Mouse (Mus musculus) thymus, adult 2 months (tissue): ENCODE measurements around the gene Fam219b. TPM values are rescaled to one million over a fixed set of nuclear protein-coding genes. Genes with fewer than 3 reads are reported as not detected.

Experiments
- DNase-seq: peaks from one replicate; pipeline ENCODE4 v3.0.0; 2021
- H3K27ac ChIP-seq: fragments of 200-500 bp; 2 replicates; pipeline ENCODE4 v1.5.1; 2012; ENCODE audit warnings: low read length, control low read depth; ENCODE audit not compliant: control insufficient read depth, insufficient read depth
- H3K27me3 ChIP-seq: fragments of 200-500 bp; 2 replicates; pipeline ENCODE4 v1.6.1; 2012; ENCODE audit warnings: mild to moderate bottlenecking, low read length, moderate library complexity, mixed read lengths; ENCODE audit not compliant: control insufficient read depth, insufficient read depth
- H3K36me3 ChIP-seq: fragments of 200-500 bp; 2 replicates; pipeline ENCODE4 v1.6.1; 2012; ENCODE audit warnings: mild to moderate bottlenecking, low read length, moderate library complexity; ENCODE audit not compliant: control insufficient read depth, insufficient read depth
- H3K4me1 ChIP-seq: fragments of 200-500 bp; replicated peaks from 2 replicates; pipeline ENCODE4 v1.6.1; 2012; ENCODE audit warnings: low read length; ENCODE audit not compliant: control insufficient read depth, insufficient read depth
- H3K4me3 ChIP-seq: fragments of 200-500 bp; 2 replicates; pipeline ENCODE4 v1.5.1; 2012; ENCODE audit warnings: mild to moderate bottlenecking, low read length, control low read depth, moderate library complexity; ENCODE audit not compliant: control insufficient read depth, insufficient read depth
- CTCF ChIP-seq: fragments of 200-500 bp; IDR thresholded peaks from 2 replicates; pipeline ENCODE4 v1.5.1; 2012; ENCODE audit warnings: mild to moderate bottlenecking, control low read depth, low read length, moderate library complexity, borderline replicate concordance; ENCODE audit not compliant: control insufficient read depth, poor library complexity, insufficient read depth; ENCODE audit errors: extremely low read depth
- POLR2A ChIP-seq: fragments of 200-500 bp; IDR thresholded peaks from 2 replicates; pipeline ENCODE4 v1.6.1; 2012; ENCODE audit warnings: mild to moderate bottlenecking, low read length, control low read depth, moderate library complexity; ENCODE audit not compliant: control insufficient read depth, poor library complexity, insufficient read depth; ENCODE audit errors: extremely low read depth
- WGBS: fragments of 180-500 bp; shearing (Covaris S2); methylation state at CpG from one replicate; pipeline ENCODE4 v1.1.7; 2018; 5-methylcytosine and 5-hydroxymethylcytosine counted together
- polyA plus RNA-seq: library from polyadenylated mRNA; depleted of rRNA; stranded (reverse); fragments of >200 nt; gene quantifications from 2 replicates; pipeline ENCODE4 v1.2.3, GENCODE M21; 2012; rRNA removed

Fam219b gene
- polyA plus RNA-seq, 1 experiment: 10.4 TPM

DNA sequence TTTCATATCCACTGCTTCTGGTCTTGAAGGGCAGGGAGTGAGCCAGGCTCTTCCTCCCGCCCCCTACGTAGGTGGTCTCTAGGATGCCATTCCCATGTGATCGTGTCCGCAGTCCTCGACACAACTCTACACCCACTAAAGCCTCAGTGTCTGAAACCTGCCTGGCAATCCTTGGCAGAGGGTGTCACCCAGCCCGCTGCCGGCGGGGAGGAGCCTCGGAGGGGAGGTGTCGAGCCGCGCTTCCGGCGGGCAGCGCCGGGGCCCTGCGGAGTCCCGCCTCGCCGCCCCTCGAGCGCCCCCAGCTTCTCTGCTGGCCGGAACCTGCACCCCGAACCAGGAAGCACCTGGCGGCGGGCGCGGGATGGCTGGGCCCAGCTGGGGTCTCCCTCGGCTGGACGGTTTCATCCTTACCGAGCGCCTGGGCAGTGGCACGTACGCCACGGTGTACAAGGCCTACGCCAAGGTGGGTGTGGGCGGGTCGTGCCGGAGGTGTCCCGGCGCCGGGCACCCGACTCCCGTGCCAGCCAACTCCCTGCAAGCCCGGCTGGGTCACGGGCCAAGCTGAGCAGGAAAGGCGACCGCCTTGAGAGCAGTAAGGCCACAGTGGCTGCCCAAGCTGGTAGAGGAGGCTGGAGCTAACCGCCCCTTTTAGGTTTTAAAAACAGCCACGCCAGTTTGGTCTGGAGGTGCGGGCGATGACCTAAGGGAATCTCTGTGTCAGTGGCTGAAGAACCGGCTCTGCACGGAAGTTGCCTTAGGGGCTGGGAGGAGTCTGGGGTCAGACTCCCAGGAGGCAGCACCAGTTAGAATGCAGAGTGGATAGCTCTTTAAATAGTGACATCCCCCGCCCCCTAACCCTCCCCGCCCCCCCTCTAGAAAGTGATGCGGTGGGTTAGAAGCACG lies 52.1 kb downstream of the Fam219b start, which contains the start of gene Ulk3:
Gene Ulk3, plus strand, starts transcription at position 229 of the 903 bp plus-strand sequence.
- Histone ChIP-seq H3K4me3 (peak within 1 kb of the TSS; percentile 97), H3K27ac (peak within 1 kb of the TSS; percentile 32), H3K4me1 (peaks cover 13% of the 10 kb centered on the region), H3K27me3 (no peaks in the 10 kb centered on the region), H3K36me3 (peaks cover 8% of the 10 kb centered on the region)
- DNase-seq: peak; percentile 90
- under 1% methylated on average over 58 of the region's 58 CpGs for WGBS
- TF ChIP-seq CTCF (peak; percentile 68; the same call in 1 of the 2 replicates), POLR2A (peak; percentile 83)

DNA sequence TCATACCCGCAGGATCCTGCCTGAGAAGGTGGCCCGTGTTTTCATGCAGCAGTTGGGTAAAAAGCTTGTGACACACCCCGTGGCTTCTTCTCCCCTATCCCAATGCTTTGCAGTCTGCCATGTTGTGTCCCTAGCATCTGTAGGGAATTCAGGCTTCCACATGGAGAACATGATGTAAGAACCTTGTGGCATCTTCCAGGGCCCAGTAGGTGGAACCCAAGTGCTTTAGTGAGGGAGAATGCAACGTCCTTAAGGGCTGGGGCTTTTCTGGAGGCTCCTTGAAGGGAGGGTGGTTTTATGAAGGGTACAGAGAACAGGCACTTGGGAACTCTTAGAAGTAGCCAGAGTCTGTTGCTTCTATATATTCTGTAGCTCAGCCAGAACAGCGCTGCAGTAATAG lies 53.4 kb downstream of the Fam219b start:
- peaks cover 13% of the 10 kb centered on the region for H3K4me1 ChIP-seq
- TF ChIP-seq POLR2A (no peak), CTCF (no peak)
- no peak for DNase-seq
- H3K4me3 ChIP-seq: no peak overlapping the region
- peaks cover 16% of the 10 kb centered on the region for H3K36me3 ChIP-seq
- 77% methylated on average over 5 of the region's 5 CpGs for WGBS
- no peak overlapping the region for H3K27ac ChIP-seq
- no peaks in the 10 kb centered on the region for H3K27me3 ChIP-seq

Other genes with a start within 250 kb of the Fam219b start
- gene Ppcdc, start 97.4 kb upstream of the Fam219b start, polyA plus RNA-seq: 73.8 and 82.9 TPM in 2 replicates
- gene Scamp5, start 69.5 kb upstream of the Fam219b start, polyA plus RNA-seq: 9.3 and 12.1 TPM in 2 replicates
- gene Rpp25, start 33.5 kb upstream of the Fam219b start, polyA plus RNA-seq: 0.26 and 0.75 TPM in 2 replicates
- 376 and 397 TPM in 2 replicates for gene Cox5a, start 16.3 kb upstream of the Fam219b start, polyA plus RNA-seq
- gene Mpi, start 15.2 kb downstream of the Fam219b start, polyA plus RNA-seq: 39.1 and 54.3 TPM in 2 replicates
- gene Scamp2, start 23.4 kb downstream of the Fam219b start, polyA plus RNA-seq: 117 and 134 TPM in 2 replicates
- gene Ulk3, start 51.9 kb downstream of the Fam219b start, polyA plus RNA-seq: 65.7 and 71.9 TPM in 2 replicates
- 0.04 and 0.34 TPM in 2 replicates for gene Cplx3, start 68.8 kb downstream of the Fam219b start, polyA plus RNA-seq
- 0.20 and 0.26 TPM in 2 replicates for gene Lman1l, start 83.2 kb downstream of the Fam219b start, polyA plus RNA-seq
- gene Csk, start 116.1 kb downstream of the Fam219b start, polyA plus RNA-seq: 245 and 301 TPM in 2 replicates
- gene Cyp1a2, start 146.2 kb downstream of the Fam219b start, polyA plus RNA-seq: 1.1 and 2.5 TPM in 2 replicates
- gene Cyp1a1, start 150.4 kb downstream of the Fam219b start, polyA plus RNA-seq: 0.15 and 0.24 TPM in 2 replicates
- 31.4 and 31.7 TPM in 2 replicates for gene Edc3, start 171.0 kb downstream of the Fam219b start, polyA plus RNA-seq
- gene Clk3, start 228.3 kb downstream of the Fam219b start, polyA plus RNA-seq: 597 and 762 TPM in 2 replicates